Mouse (Mus musculus): ENCODE data around the gene Syngr1. TPM values are rescaled to one million over a fixed set of nuclear protein-coding genes. Genes with fewer than 3 reads are reported as not detected.

Gene Syngr1
- polyA plus RNA-seq, 1 experiment from 2014 or later, result 7.0 TPM

DNA sequence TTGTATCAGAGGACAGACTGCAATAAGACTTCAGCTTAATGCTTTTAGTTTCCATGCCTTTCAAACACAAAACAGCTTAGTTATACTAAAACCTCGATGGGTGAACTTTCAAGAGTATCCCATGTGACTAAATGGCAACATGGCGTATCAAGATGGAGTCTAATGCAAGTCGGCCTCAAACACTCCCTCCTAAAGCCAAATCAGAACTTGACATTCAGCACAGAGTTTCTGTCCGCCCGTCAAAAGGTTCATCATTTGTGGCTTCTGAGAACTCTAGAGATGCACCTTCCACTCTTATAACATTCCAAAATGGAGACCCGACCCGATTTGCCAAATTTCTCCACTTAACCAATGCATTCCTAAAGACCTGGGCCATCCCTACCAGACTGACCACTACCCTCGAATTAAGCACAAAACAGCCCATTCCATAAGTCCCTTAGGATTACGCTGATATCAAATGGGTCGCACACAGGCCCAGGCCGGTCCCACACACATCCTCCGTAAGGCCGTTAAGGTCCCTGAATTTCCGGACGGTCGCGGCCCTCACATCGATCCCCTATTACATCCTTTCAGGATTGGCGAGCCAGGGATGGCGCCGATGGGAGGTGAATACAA lies 8.4 kb upstream of the Syngr1 start:
- Histone ChIP-seq H3K9me3 (no peaks in the 10 kb centered on the region), H3K27ac (replicated peaks) (peak overlapping the region; percentile 96), H3K27me3 (replicated peaks; ENCODE audit: low read depth, poor library complexity, severe bottlenecking) (no peaks in the 10 kb centered on the region), H3K36me3 (replicated peaks) (peaks cover 48% of the 10 kb centered on the region), H3K4me1 (peaks cover 27% of the 10 kb centered on the region), H3K4me3 (peak overlapping the region; percentile 89)
- under 1% methylated on average over 21 of the region's 21 CpGs for WGBS
- DNase-seq (ENCODE audit: low spot score), result no peak

- no peaks in the 10 kb centered on the region for H3K27me3 ChIP-seq (replicated peaks; ENCODE audit: low read depth, poor library complexity, severe bottlenecking)
- WGBS, result under 1% methylated on average over 30 of the region's 30 CpGs
- peak; percentile 97 for DNase-seq (ENCODE audit: low spot score)
These were observed 7.8 kb upstream of the Syngr1 start for GRCm38 (mm10) chr15:80083276-80083731.

DNA sequence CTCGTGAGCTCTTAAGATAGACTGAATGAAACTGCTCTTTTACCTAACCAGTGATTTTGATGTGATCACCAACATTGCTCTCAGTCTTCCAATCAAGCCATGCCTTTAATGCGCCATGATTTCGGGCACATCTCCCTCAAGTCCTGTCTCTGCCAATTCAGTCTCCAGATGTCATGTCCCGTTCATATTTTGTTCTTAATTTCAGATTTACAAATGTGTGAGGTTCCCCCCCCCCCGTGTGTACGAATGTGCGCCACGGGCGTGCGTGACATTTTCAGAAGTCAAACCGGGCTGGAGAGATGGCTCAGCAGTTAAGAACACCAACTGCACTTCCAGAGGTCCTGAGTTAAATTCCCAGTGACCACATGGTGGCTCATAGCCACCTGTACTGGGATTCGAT lies 7.4 kb upstream of the Syngr1 start:
- peak overlapping the region; percentile 96 for H3K27ac ChIP-seq (replicated peaks)
- H3K27me3 ChIP-seq (replicated peaks; ENCODE audit: low read depth, poor library complexity, severe bottlenecking), result no peaks in the 10 kb centered on the region
- H3K4me1 ChIP-seq, result peaks cover 27% of the 10 kb centered on the region
- H3K9me3 ChIP-seq, result no peaks in the 10 kb centered on the region
- 6% methylated on average over 12 of the region's 12 CpGs for WGBS
- no peak for DNase-seq (ENCODE audit: low spot score)
- H3K36me3 ChIP-seq (replicated peaks), result peaks cover 39% of the 10 kb centered on the region
- H3K4me3 ChIP-seq, result peak overlapping the region; percentile 89

More at GRCm38 (mm10) chr15:80083276-80083731, 7.8 kb upstream of the Syngr1 start:
- H3K4me3 ChIP-seq, result peak overlapping the region; percentile 89
- no peaks in the 10 kb centered on the region for H3K9me3 ChIP-seq
- peaks cover 43% of the 10 kb centered on the region for H3K36me3 ChIP-seq (replicated peaks)
- peak overlapping the region; percentile 96 for H3K27ac ChIP-seq (replicated peaks)
- peaks cover 27% of the 10 kb centered on the region for H3K4me1 ChIP-seq

DNA sequence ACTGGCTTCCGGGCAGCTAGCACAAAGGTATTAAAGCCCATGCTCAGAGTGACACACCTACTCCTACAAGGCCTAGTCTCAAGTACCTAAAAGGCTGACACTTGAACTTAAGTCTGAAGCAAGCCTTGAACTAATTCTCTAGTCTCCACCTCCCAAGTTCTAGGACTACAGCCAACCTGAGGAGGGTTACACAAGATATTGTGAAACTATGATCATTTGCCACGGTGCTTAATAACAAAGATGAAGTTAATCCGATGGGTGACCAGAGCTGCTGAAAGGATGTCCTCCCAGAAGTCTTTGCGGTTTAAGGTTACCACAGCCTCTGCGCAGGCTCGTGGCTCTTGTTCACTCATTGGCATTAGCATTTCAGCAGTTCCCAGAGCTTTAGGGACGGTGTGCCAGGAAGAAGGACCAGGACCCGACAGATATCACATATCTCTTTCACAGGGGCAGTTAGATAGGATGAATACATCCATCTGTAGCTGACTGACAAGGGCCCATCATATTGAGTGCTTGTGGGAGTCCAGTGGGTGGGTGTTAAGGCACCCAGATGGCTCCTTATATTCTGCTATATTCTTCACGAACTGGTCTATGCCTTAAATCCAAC lies 3.6 kb upstream of the Syngr1 start:
- no peaks in the 10 kb centered on the region for H3K9me3 ChIP-seq
- no peak for DNase-seq (ENCODE audit: low spot score)
- peaks cover 21% of the 10 kb centered on the region for H3K4me1 ChIP-seq
- no peak overlapping the region for H3K27ac ChIP-seq (replicated peaks)
- H3K36me3 ChIP-seq (replicated peaks), result peaks cover under 1% of the 10 kb centered on the region
- WGBS, result 86% methylated on average over 9 of the region's 9 CpGs
- H3K4me3 ChIP-seq, result no peak overlapping the region
- H3K27me3 ChIP-seq (replicated peaks; ENCODE audit: low read depth, poor library complexity, severe bottlenecking), result peaks cover 35% of the 10 kb centered on the region

DNA sequence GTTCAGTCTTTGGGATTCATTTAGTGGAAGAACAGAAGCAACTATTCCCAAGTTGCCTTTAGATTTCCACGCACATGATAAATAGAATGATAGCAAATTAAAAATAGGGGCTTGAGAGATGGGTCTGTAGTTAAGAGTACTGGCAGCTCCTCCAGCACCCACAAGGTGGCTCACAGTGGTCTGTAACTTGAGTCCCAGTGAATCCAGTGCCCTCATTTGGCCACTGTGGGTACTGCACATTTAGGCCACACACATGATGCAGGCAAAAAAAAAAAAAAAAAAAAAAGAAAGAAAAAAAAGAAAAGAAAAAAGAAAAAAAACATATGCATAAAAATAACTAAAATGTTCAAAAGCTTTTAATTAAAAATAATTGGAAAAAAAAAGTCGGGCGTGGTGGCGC lies 2.5 kb upstream of the Syngr1 start:
- H3K4me1 ChIP-seq, result peaks cover 25% of the 10 kb centered on the region
- peaks cover 46% of the 10 kb centered on the region for H3K27me3 ChIP-seq (replicated peaks; ENCODE audit: low read depth, poor library complexity, severe bottlenecking)
- peak; percentile 89 for DNase-seq (ENCODE audit: low spot score)
- no peak overlapping the region for H3K4me3 ChIP-seq
- H3K27ac ChIP-seq (replicated peaks), result no peak overlapping the region
- WGBS, result 36% methylated on average over 4 of the region's 4 CpGs
- H3K36me3 ChIP-seq (replicated peaks), result no peaks in the 10 kb centered on the region
- H3K9me3 ChIP-seq, result no peaks in the 10 kb centered on the region

DNA sequence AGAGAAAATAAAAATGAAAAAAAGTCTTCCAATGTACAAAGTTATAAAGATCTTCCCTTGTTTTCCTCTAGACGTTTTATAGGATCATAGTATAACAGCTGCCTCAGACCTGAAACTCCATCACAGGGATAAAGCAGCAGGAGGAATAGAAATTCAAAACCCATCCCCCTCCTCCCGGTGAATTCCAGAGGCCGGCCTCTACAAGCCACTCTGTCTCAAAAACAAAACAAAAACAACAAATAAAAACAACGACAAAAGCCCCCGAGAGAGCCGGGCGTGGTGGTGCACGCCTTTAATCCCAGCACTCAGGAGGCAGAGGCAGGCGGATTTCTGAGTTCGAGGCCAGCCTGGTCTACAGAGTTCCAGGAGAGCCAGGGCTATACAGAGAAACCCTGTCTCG lies 979 bp upstream of the Syngr1 start:
- DNase-seq (ENCODE audit: low spot score), result no peak
- no peak overlapping the region for H3K27ac ChIP-seq (replicated peaks)

GRCm38 (mm10) chr15:80090741-80091120 lies 403 bp upstream of the Syngr1 start:
- WGBS, result 2% methylated on average over 17 of the region's 17 CpGs
- peaks cover 25% of the 10 kb centered on the region for H3K4me1 ChIP-seq
- no peaks in the 10 kb centered on the region for H3K36me3 ChIP-seq (replicated peaks)
- peak; percentile 55 for DNase-seq (ENCODE audit: low spot score)
- H3K9me3 ChIP-seq, result no peaks in the 10 kb centered on the region
- peak overlapping the region; percentile 75 for H3K27ac ChIP-seq (replicated peaks)
- peaks cover 59% of the 10 kb centered on the region for H3K27me3 ChIP-seq (replicated peaks; ENCODE audit: low read depth, poor library complexity, severe bottlenecking)
- H3K4me3 ChIP-seq, result peak overlapping the region; percentile 76

More for the DNA sequence above, 979 bp upstream of the Syngr1 start:
- H3K4me3 ChIP-seq, result 0 out of 2 replicates have a peak overlapping the region, but pooled peaks have one; percentile 76
- peaks cover 54% of the 10 kb centered on the region for H3K27me3 ChIP-seq (replicated peaks; ENCODE audit: low read depth, poor library complexity, severe bottlenecking)
- H3K4me1 ChIP-seq, result peaks cover 25% of the 10 kb centered on the region
- H3K36me3 ChIP-seq (replicated peaks), result no peaks in the 10 kb centered on the region
- WGBS, result 74% methylated on average over 11 of the region's 11 CpGs
- H3K9me3 ChIP-seq, result no peaks in the 10 kb centered on the region

DNA sequence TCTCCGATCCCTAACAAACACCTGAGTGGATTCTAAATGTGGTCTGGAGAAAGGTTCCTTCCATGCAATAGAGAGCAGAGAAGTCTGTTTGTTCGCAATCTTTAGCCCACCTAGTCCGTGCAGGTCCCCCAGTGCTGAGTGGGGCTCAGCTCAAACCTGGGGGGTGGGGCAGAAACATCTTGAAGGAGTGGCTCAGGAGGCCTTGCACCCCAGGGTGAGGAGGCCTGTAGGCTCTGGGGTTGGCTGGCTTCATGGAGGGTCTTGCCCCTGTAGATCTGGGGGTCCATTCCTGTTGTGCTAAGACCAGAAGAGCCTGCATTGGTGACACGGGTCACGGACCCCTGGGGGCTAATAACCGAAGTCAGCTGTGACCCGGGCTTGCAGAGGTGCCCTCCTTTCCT lies 907 bp downstream of the Syngr1 start:
- H3K27me3 ChIP-seq (replicated peaks; ENCODE audit: low read depth, poor library complexity, severe bottlenecking), result peaks cover 72% of the 10 kb centered on the region
- 13% methylated on average over 7 of the region's 7 CpGs for WGBS
- no peak for DNase-seq (ENCODE audit: low spot score)

GRCm38 (mm10) chr15:80092599-80092998 lies 1.5 kb downstream of the Syngr1 start:
- no peak overlapping the region for H3K27ac ChIP-seq (replicated peaks)
- H3K4me3 ChIP-seq, result peak overlapping the region; percentile 76; the same call in 1 of the 2 replicates
- no peaks in the 10 kb centered on the region for H3K9me3 ChIP-seq
- no peak for DNase-seq (ENCODE audit: low spot score)
- H3K27me3 ChIP-seq (replicated peaks; ENCODE audit: low read depth, poor library complexity, severe bottlenecking), result peaks cover 77% of the 10 kb centered on the region
- no peaks in the 10 kb centered on the region for H3K36me3 ChIP-seq (replicated peaks)
- H3K4me1 ChIP-seq, result peaks cover 37% of the 10 kb centered on the region
- WGBS, result 10% methylated on average over 8 of the region's 8 CpGs

More for the DNA sequence above, 907 bp downstream of the Syngr1 start:
- H3K4me1 ChIP-seq, result peaks cover 32% of the 10 kb centered on the region
- H3K9me3 ChIP-seq, result no peaks in the 10 kb centered on the region
- no peak overlapping the region for H3K27ac ChIP-seq (replicated peaks)
- H3K36me3 ChIP-seq (replicated peaks), result no peaks in the 10 kb centered on the region
- peak overlapping the region; percentile 76 for H3K4me3 ChIP-seq

DNA sequence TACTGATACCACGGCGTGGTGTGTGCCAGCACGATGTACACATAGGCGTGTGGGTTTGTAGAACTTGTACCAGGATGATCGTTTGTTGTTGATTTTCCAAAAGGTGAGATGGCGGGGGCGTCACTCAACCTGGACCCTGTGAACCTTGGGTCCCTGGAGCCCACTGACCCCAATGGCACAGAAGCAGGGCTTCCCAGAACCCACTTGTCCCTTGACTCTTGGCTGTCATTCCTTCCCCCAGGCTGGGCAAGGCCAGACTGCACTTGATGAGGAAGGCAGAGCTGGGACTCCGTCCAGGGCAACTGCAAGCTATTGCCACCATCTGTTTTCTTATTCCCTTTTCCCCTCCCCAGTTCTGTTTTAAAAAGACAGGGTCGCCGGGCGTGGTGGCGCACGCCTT lies 3.1 kb downstream of the Syngr1 start:
- DNase-seq (ENCODE audit: low spot score), result no peak

DNA sequence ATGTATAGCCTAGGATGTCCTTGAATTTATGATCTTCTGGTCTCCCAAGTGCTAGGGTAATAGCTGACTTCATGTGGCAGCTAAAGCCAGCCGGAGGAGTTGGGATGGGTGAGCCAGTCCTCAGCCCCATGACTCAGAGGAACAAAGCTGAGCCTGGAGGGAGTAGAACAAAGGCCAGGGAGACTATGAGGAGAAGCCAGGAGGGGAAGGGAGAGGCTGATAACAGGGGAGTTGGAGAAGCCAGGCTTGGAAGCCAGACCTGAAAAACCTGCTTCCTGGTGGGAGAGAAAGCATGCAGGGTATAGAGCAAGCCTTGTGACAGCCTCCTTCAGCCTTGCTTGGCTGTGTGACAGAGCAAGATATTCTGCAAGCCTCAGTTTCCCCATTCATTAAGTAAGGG lies 4.5 kb downstream of the Syngr1 start:
- no peaks in the 10 kb centered on the region for H3K36me3 ChIP-seq (replicated peaks)
- H3K9me3 ChIP-seq, result no peaks in the 10 kb centered on the region
- peaks cover 89% of the 10 kb centered on the region for H3K27me3 ChIP-seq (replicated peaks; ENCODE audit: low read depth, poor library complexity, severe bottlenecking)
- WGBS, result 77% methylated on average over 1 of the region's 1 CpGs
- H3K4me1 ChIP-seq, result peaks cover 54% of the 10 kb centered on the region
- H3K4me3 ChIP-seq, result no peak overlapping the region
- no peak overlapping the region for H3K27ac ChIP-seq (replicated peaks)
- no peak for DNase-seq (ENCODE audit: low spot score)

More for the DNA sequence above, 3.1 kb downstream of the Syngr1 start:
- Histone ChIP-seq H3K36me3 (replicated peaks) (no peaks in the 10 kb centered on the region), H3K27me3 (replicated peaks; ENCODE audit: low read depth, poor library complexity, severe bottlenecking) (peaks cover 92% of the 10 kb centered on the region), H3K4me1 (peaks cover 53% of the 10 kb centered on the region), H3K4me3 (no peak overlapping the region), H3K9me3 (no peaks in the 10 kb centered on the region), H3K27ac (replicated peaks) (no peak overlapping the region)
- 91% methylated on average over 13 of the region's 13 CpGs for WGBS

DNA sequence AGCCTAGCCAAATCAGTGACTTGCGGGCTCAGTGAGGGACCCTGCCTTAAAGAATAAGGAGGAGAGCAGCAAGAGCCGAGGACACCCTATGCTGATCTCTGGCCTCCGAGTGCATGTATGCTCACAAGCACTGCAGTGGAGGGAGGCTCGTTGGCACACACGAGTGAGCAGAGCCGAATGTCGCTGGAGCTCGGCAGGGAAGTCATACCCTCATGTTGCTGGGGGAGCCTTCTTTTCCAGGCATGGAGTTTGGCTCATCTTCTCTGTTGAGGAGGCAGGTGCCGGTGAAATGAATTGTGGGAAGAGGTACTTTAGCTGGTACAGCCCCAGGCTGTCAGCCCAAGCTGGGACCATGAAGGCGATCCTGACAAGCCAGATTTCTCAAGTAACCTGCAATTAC lies 5.3 kb downstream of the Syngr1 start:
- peak overlapping the region; percentile 16; the same call in 1 of the 2 replicates for H3K27ac ChIP-seq (replicated peaks)
- WGBS, result 69% methylated on average over 10 of the region's 10 CpGs

More for the DNA sequence above, 5.3 kb downstream of the Syngr1 start:
- H3K4me1 ChIP-seq, result peaks cover 51% of the 10 kb centered on the region
- no peak overlapping the region for H3K4me3 ChIP-seq
- H3K27me3 ChIP-seq (replicated peaks; ENCODE audit: low read depth, poor library complexity, severe bottlenecking), result peaks cover 85% of the 10 kb centered on the region
- no peaks in the 10 kb centered on the region for H3K36me3 ChIP-seq (replicated peaks)
- no peak for DNase-seq (ENCODE audit: low spot score)
- H3K9me3 ChIP-seq, result no peaks in the 10 kb centered on the region

Measured in embryonic facial prominence, embryonic 10.5 days (tissue).